17 mouse cellular contexts compared by ENCODE assay signal in the genomic region with DNA sequence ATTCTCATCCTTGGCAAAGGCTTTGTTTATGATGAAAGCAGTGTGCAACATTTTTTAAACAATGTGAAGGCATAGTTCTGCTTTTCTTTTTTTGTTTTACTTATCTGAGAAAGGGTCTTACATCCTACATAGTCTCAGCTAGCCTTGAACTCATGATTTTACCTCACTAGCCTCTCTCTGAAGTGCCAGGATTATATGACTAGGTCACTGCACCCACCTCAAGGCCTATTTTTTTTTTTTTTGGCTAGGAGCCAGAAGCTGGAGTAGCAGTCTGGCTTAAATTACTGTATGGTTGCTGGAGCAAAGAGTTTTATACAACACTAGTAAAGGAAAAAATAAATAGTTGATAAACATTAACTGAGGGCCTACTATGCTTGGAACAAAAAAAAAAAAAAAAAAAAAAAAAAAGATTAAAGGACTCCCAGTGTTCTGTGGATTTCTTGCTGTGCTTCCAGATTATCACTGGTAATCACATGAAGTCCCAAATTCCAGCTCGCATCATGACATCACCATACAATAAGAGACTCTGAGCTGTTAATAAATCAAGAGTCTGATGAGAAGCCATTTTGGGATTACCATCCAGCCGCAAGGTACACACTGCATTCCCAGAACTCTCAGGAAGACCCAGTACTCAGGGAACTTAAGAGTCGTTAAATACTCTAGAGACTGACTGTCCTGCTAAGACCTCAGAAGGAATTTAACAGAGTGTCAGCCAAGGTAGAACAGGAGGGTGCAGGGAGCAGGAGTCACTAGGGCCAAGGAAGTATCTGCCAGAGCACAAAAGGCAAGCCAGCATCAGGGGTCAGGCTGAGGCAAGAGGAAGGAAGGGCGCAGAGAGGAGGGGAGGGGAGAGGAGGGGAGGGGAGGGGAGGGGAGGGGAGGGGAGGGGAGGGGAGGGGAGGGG. TPM values are rescaled to one million over a fixed set of nuclear protein-coding genes. Genes with fewer than 3 reads are reported as not detected.
DNase-seq lines count a peak whose midpoint lies in the region; ATAC-seq and TF ChIP-seq lines count a peak whose summit lies in the region.
"Had no signal": no experiment of that assay in that cellular context is flagged by ENCODE, and none has a peak within 500 bp of the region (broad histone marks: within the 10 kb centered on the region; RNA-seq: fewer than 3 reads in every experiment).

No protein-coding gene starts in this region.

- 0 out of 2 replicates have a peak, but pooled peaks cover 1% of the 10 kb centered on the region for H3K36me3 ChIP-seq in heart, embryonic 10.5 days
- no peaks in the 10 kb centered on the region for H3K36me3 ChIP-seq in ES-Bruce4 (ENCODE audit: control insufficient read depth, insufficient read depth, low read length, poor library complexity, severe bottlenecking)
- H3K36me3 ChIP-seq in liver, embryonic 13.5 days = peaks cover 12% of the 10 kb centered on the region; the same call in 1 of the 2 replicates
- 0 out of 2 replicates have a peak, but pooled peaks cover 5% of the 10 kb centered on the region for H3K36me3 ChIP-seq in kidney, embryonic 16.5 days (ENCODE audit: insufficient read depth, low read length)
- H3K36me3 ChIP-seq: embryonic facial prominence, embryonic 12.5 days; forebrain, embryonic 12.5 days; limb, embryonic 13.5 days; neural tube, embryonic 12.5 days had no signal

- no peak for ATAC-seq in liver, embryonic 13.5 days (ENCODE audit: low read depth)
- ATAC-seq in inflammation-experienced regulatory T-cells, adult 6 months = no peak
- ATAC-seq in kidney, embryonic 16.5 days (ENCODE audit: low FRiP score, low TSS enrichment) = no peak

- peak; percentile 29 to 57 for DNase-seq in heart, adult 9 months (ENCODE audit: low spot score in 2 of 2)
- no peak for DNase-seq in heart, embryonic 10.5 days (ENCODE audit: low spot score)
- peak; percentile 43 for DNase-seq in ZHBTc4 (ENCODE audit: low read depth, low spot score)
- DNase-seq in liver, embryonic 13.5 days = no peak
- no peak for DNase-seq in urinary bladder, postnatal 14 days (ENCODE audit: low spot score)
- DNase-seq: cerebellum, postnatal 14 days; kidney, postnatal 10 days; lung, postnatal 36 days; midbrain, embryonic 14.5 days had no signal

- no peaks in the 10 kb centered on the region for H3K9me3 ChIP-seq in heart, embryonic 10.5 days
- H3K9me3 ChIP-seq in ES-Bruce4 (replicated peaks; ENCODE audit: control insufficient read depth, insufficient read depth, low read length, poor library complexity, severe bottlenecking) = no peaks in the 10 kb centered on the region
- H3K9me3 ChIP-seq in liver, embryonic 13.5 days (replicated peaks) = no peaks in the 10 kb centered on the region
- no peaks in the 10 kb centered on the region for H3K9me3 ChIP-seq in kidney, embryonic 16.5 days (ENCODE audit: low read length)
- H3K9me3 ChIP-seq: embryonic facial prominence, embryonic 12.5 days; forebrain, embryonic 12.5 days; limb, embryonic 13.5 days; neural tube, embryonic 12.5 days had no signal

- no peak for TF ChIP-seq POLR2A in ES-Bruce4 (IDR thresholded peaks at IDR 0.05; ENCODE audit: insufficient read depth, low read length)

- no peak overlapping the region for H3K27ac ChIP-seq in heart, embryonic 10.5 days
- H3K27ac ChIP-seq in ES-Bruce4 (ENCODE audit: insufficient read depth, low read length) = peak overlapping the region; percentile 54
- H3K27ac ChIP-seq in liver, embryonic 13.5 days = peak overlapping the region; percentile 84
- no peak overlapping the region for H3K27ac ChIP-seq in kidney, embryonic 16.5 days (ENCODE audit: low read length)
- H3K27ac ChIP-seq: embryonic facial prominence, embryonic 12.5 days; forebrain, embryonic 12.5 days; hindbrain, embryonic 14.5 days; limb, embryonic 13.5 days; neural tube, embryonic 12.5 days had no signal

- 72% methylated on average over 3 of the region's 4 CpGs for WGBS in heart, embryonic 10.5 days
- WGBS in liver, embryonic 13.5 days (ENCODE audit: insufficient replicate concordance) = 72% methylated on average over 3 of the region's 4 CpGs
- 59% methylated on average over 3 of the region's 4 CpGs for WGBS in kidney, embryonic 16.5 days

- H3K4me2 ChIP-seq in liver, embryonic 13.5 days = no peak overlapping the region; the same call in 1 of the 2 replicates
- no peak overlapping the region for H3K4me2 ChIP-seq in kidney, embryonic 16.5 days (replicated peaks; ENCODE audit: low read depth, low read length)
- H3K4me2 ChIP-seq: embryonic facial prominence, embryonic 12.5 days; forebrain, embryonic 12.5 days; hindbrain, embryonic 14.5 days; limb, embryonic 13.5 days; neural tube, embryonic 12.5 days had no signal

- H3K4me3 ChIP-seq in heart, embryonic 10.5 days = no peak overlapping the region
- no peak overlapping the region for H3K4me3 ChIP-seq in ES-Bruce4 (ENCODE audit: low read depth, low read length)
- H3K4me3 ChIP-seq in liver, embryonic 13.5 days (replicated peaks) = no peak overlapping the region
- H3K4me3 ChIP-seq in kidney, embryonic 16.5 days (ENCODE audit: low read length) = no peak overlapping the region
- H3K4me3 ChIP-seq: embryonic facial prominence, embryonic 12.5 days; forebrain, embryonic 12.5 days; limb, embryonic 13.5 days; neural tube, embryonic 12.5 days had no signal

- no peak for TF ChIP-seq EP300 in ES-Bruce4 (IDR thresholded peaks at IDR 0.05; ENCODE audit: insufficient read depth, low read depth, low read length)

- no peak for TF ChIP-seq CTCF in ES-Bruce4 (IDR thresholded peaks at IDR 0.05; ENCODE audit: low read depth, low read length)

- H3K27me3 ChIP-seq in heart, embryonic 10.5 days (ENCODE audit: insufficient read depth, poor library complexity, severe bottlenecking) = no peaks in the 10 kb centered on the region
- H3K27me3 ChIP-seq in ES-Bruce4 (ENCODE audit: control insufficient read depth, insufficient read depth, low read length, poor library complexity, severe bottlenecking) = no peaks in the 10 kb centered on the region
- H3K27me3 ChIP-seq in liver, embryonic 13.5 days = no peaks in the 10 kb centered on the region
- no peaks in the 10 kb centered on the region for H3K27me3 ChIP-seq in kidney, embryonic 16.5 days (ENCODE audit: insufficient read depth, low read length)
- H3K27me3 ChIP-seq: embryonic facial prominence, embryonic 12.5 days; forebrain, embryonic 12.5 days; limb, embryonic 13.5 days; neural tube, embryonic 12.5 days had no signal

- H3K9ac ChIP-seq in ES-Bruce4 (ENCODE audit: low read depth, poor library complexity, severe bottlenecking) = no peak overlapping the region
- peak overlapping the region; percentile 54 for H3K9ac ChIP-seq in liver, embryonic 13.5 days
- no peak overlapping the region for H3K9ac ChIP-seq in kidney, embryonic 16.5 days (replicated peaks; ENCODE audit: low read length)
- H3K9ac ChIP-seq: embryonic facial prominence, embryonic 12.5 days; forebrain, embryonic 12.5 days; hindbrain, embryonic 14.5 days; limb, embryonic 13.5 days; neural tube, embryonic 12.5 days had no signal

- peaks cover 36% of the 10 kb centered on the region for H3K4me1 ChIP-seq in heart, embryonic 10.5 days
- H3K4me1 ChIP-seq in ES-Bruce4 (ENCODE audit: control insufficient read depth, insufficient read depth, low read length) = peaks cover 11% of the 10 kb centered on the region
- H3K4me1 ChIP-seq in liver, embryonic 13.5 days (replicated peaks) = peaks cover 76% of the 10 kb centered on the region
- peaks cover 25% of the 10 kb centered on the region for H3K4me1 ChIP-seq in kidney, embryonic 16.5 days (ENCODE audit: insufficient read depth, low read length)

RNA-seq across cellular contexts. Expression of a gene that starts 49.0 kb away (rescaled TPM):
- 22.3 and 31.2 TPM in 2 replicates for polyA plus RNA-seq in heart, embryonic 10.5 days (2016; fragmentation: Nextera tagmentation; extraction: Ambion mirVana)
- 15.3 TPM in 2 replicates for polyA plus RNA-seq in ES-Bruce4 (2011; ENCODE audit: insufficient read depth, insufficient read length, low read depth, missing spikeins)
- polyA plus RNA-seq in liver, embryonic 13.5 days (2015; fragmentation: Nextera tagmentation; extraction: Ambion mirVana) = 20.2 and 20.4 TPM in 2 replicates
- 10 to 100 TPM; 26.2 to 66.5 (median 54.1) TPM for polyA plus RNA-seq in inflammation-experienced regulatory T-cells, adult 6 months (2017; shearing (Covaris generic))
- 49.3 and 57.6 TPM in 2 replicates for polyA plus RNA-seq in kidney, embryonic 16.5 days (2015; fragmentation: Nextera tagmentation; extraction: Ambion mirVana)

Comparison
In these comparisons a context has a peak if more than half of its experiments do, and no peak if none do; other contexts are left out.
1. DNase-seq: peak in heart, adult 9 months (2 of 2) and ZHBTc4 (single experiment); none in heart, embryonic 10.5 days (single experiment), liver, embryonic 13.5 days (single experiment) and urinary bladder, postnatal 14 days (single experiment).
2. H3K27ac ChIP-seq: peak in ES-Bruce4 (single experiment) and liver, embryonic 13.5 days (single experiment); none in heart, embryonic 10.5 days (single experiment) and kidney, embryonic 16.5 days (single experiment).